Mouse (Mus musculus) testis, adult 2 months (tissue): ENCODE data around the gene Eps8. TPM values are rescaled to one million over a fixed set of nuclear protein-coding genes. Genes with fewer than 3 reads are reported as not detected.

Experiments used
- H3K27ac ChIP-seq: fragments of 200-500 bp; 2 replicates; pipeline ENCODE4 v1.5.1; 2012; ENCODE audit warnings: low read depth, low read length; ENCODE audit not compliant: control insufficient read depth, insufficient read depth
- H3K27me3 ChIP-seq: fragments of 200-500 bp; 2 replicates; pipeline ENCODE4 v1.6.1; 2012; ENCODE audit warnings: mild to moderate bottlenecking, low read length, moderate library complexity; ENCODE audit not compliant: control insufficient read depth, insufficient read depth
- H3K36me3 ChIP-seq: fragments of 200-500 bp; 2 replicates; pipeline ENCODE4 v1.6.1; 2012; ENCODE audit warnings: mild to moderate bottlenecking, low read length; ENCODE audit not compliant: control insufficient read depth, insufficient read depth
- H3K4me1 ChIP-seq: fragments of 200-500 bp; 2 replicates; pipeline ENCODE4 v1.6.1; 2012; ENCODE audit warnings: low read length; ENCODE audit not compliant: control insufficient read depth, insufficient read depth
- H3K4me3 ChIP-seq: fragments of 200-500 bp; 2 replicates; pipeline ENCODE4 v1.5.1; 2012; ENCODE audit warnings: low read depth, mild to moderate bottlenecking, low read length, moderate library complexity, mixed read lengths; ENCODE audit not compliant: control insufficient read depth
- CTCF ChIP-seq: fragments of 200-500 bp; IDR thresholded peaks from 2 replicates; pipeline ENCODE4 v1.5.1; 2012; ENCODE audit warnings: low read depth, mild to moderate bottlenecking, inconsistent platforms, low read length, moderate library complexity; ENCODE audit not compliant: control insufficient read depth, insufficient read depth, insufficient replicate concordance
- POLR2A ChIP-seq: fragments of 200-500 bp; IDR thresholded peaks from 2 replicates; pipeline ENCODE4 v1.6.1; 2012; ENCODE audit warnings: low read depth, mild to moderate bottlenecking, inconsistent platforms, low read length, moderate library complexity; ENCODE audit not compliant: control insufficient read depth
- polyA plus RNA-seq: library from polyadenylated mRNA; depleted of rRNA; stranded (reverse); fragments of >200 nt; gene quantifications from 2 replicates; pipeline ENCODE4 v1.2.3, GENCODE M21; 2012

Eps8 gene
- polyA plus RNA-seq, 1 experiment, result 5.4 TPM

DNA sequence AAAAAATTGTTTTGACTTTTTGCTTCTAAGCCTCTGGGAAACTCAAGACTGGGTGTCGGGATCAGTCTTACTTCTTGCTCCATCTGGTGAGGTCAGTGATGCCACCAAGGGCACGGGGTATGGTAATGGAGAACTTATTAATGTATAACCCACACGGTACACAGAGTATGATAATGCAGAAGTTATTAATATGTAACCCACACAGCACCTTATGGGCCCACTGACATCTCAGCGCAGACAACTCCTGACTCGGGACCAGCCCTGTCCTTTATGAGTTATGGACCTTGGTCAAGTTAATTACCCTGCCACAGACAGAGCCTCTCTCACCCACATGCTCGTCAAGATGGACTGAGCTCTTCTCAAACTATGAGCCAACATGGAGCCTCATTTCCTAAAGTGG, 89.2 kb downstream of the Eps8 start:
- no peaks in the 10 kb centered on the region for H3K27me3 ChIP-seq
- no peaks in the 10 kb centered on the region for H3K36me3 ChIP-seq
- TF ChIP-seq POLR2A (no peak), CTCF (no peak)
- H3K4me3 ChIP-seq, result no peak overlapping the region
- no peak overlapping the region for H3K27ac ChIP-seq
- 0 out of 2 replicates have a peak, but pooled peaks cover 2% of the 10 kb centered on the region for H3K4me1 ChIP-seq

DNA sequence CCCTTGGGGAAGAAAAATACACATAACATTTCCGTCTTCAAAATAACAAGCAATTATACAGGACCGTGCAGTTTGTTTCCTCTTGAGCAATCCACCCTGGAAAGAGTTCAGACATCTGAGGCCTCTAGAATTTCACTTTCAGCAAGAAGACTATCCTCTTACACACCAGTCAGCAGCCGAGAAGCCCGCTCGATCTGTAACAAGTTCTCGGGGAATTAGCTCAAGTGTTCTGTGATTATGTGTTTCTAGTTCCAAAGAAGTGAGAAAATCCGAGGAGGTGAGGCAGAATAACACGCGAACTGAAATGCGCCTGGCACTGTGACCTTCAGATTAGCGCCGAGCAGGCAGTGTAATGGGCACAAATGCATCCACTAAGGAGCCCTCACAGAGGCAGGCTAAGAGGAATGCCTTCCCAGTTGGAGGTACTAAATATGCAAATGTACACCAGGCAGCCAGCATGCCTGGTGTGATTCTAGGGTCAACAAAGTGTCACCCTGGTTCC, 94.3 kb downstream of the Eps8 start:
- H3K4me1 ChIP-seq, result peaks cover 3% of the 10 kb centered on the region
- H3K27me3 ChIP-seq, result no peaks in the 10 kb centered on the region
- H3K27ac ChIP-seq, result peak overlapping the region; percentile 51
- no peaks in the 10 kb centered on the region for H3K36me3 ChIP-seq
- no peak overlapping the region for H3K4me3 ChIP-seq
- TF ChIP-seq POLR2A (no peak), CTCF (no peak)

DNA sequence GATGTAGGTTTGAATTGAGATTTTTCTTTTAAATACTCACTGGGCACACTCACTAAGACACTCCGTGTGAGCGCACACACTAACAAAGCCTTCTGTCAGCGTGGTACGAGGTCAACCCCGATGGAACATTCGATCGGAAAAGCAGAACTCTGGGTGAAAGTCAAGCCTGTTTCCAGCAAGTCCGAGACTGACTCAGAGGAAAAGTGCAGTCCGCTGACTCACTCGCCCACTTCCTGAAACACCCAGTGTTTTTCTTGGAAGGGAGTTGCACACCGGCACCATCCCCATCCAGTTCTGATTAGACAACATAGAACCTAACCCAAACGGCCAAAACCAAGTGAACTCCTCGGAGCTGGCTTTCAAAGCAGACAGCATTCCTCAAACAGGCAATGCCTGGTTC, 95.8 kb downstream of the Eps8 start:
- peaks cover 3% of the 10 kb centered on the region for H3K4me1 ChIP-seq
- TF ChIP-seq CTCF, result no peak
- 0 out of 2 replicates have a peak, but pooled peaks have one; percentile 8 for TF ChIP-seq POLR2A
- H3K36me3 ChIP-seq, result no peaks in the 10 kb centered on the region
- no peak overlapping the region for H3K4me3 ChIP-seq
- H3K27me3 ChIP-seq, result no peaks in the 10 kb centered on the region
- peak overlapping the region; percentile 82 for H3K27ac ChIP-seq

DNA sequence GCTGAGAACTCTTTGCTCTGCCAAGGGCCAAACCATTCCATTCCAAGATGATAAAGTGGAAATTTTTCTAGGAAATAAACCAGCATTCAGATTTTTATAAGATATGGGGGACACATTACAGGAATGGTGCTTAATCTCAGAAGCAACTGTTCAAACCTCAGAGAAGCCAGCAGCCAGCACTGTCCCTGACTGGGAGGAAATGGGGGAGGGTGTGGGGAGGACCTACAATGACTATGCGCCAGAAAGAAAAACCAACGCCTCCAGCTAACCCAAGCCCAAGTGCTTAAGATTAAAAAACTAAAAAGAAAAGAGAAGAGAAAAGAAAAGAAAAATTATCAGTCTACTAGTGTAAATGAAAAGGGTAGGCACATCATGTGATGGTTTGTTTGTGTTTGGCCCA, 97.0 kb downstream of the Eps8 start:
- TF ChIP-seq POLR2A (no peak), CTCF (no peak)
- Histone ChIP-seq H3K36me3 (no peaks in the 10 kb centered on the region), H3K27ac (peak overlapping the region; percentile 82), H3K4me1 (peaks cover 3% of the 10 kb centered on the region), H3K27me3 (no peaks in the 10 kb centered on the region), H3K4me3 (no peak overlapping the region)

DNA sequence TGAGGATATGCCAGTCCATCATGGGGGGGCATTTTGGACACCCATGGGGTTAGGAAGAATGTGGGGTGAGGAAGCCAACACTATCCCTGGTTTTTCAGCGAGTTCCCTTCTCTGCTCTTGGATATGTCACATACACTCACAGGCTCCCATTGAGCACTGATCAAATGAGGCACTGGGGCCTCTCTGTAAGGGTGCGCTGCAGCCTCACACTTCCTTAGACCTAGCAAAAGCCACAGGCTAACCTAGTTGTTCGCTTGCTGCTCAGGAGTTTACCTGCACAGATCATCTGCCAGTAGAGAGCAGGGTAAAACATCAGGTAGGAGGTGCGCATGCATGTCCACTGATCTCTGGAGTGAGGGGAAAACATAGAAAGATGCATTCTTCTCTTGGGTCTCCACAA, 97.5 kb downstream of the Eps8 start:
- Histone ChIP-seq H3K4me3 (no peak overlapping the region), H3K27me3 (no peaks in the 10 kb centered on the region), H3K4me1 (peaks cover 3% of the 10 kb centered on the region), H3K36me3 (no peaks in the 10 kb centered on the region), H3K27ac (peak overlapping the region; percentile 86)
- TF ChIP-seq CTCF, result no peak
- no peak for TF ChIP-seq POLR2A

DNA sequence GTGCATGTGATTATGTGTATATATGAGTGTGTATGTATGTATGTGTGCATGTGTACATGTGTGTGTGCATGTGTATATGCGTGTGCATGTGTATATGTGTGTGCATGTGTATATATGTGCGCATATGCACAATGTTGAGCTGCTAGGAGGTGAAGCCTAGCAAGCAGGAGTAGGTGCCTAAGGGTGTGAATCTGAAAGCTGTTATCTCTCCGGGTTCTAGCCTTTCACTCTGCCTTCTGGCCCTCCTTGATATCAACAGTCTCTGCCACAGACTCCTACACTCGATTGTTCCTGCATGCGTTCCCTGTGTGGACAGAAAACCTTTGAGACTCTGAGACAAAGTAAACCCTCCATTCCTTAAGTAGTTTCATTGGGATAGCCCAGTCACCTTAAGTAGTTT, 98.0 kb downstream of the Eps8 start:
- Histone ChIP-seq H3K4me3 (no peak overlapping the region), H3K27ac (peak overlapping the region; percentile 86; the same call in 1 of the 2 replicates), H3K4me1 (peaks cover 3% of the 10 kb centered on the region), H3K27me3 (no peaks in the 10 kb centered on the region), H3K36me3 (no peaks in the 10 kb centered on the region)
- TF ChIP-seq CTCF, result no peak
- TF ChIP-seq POLR2A, result no peak

DNA sequence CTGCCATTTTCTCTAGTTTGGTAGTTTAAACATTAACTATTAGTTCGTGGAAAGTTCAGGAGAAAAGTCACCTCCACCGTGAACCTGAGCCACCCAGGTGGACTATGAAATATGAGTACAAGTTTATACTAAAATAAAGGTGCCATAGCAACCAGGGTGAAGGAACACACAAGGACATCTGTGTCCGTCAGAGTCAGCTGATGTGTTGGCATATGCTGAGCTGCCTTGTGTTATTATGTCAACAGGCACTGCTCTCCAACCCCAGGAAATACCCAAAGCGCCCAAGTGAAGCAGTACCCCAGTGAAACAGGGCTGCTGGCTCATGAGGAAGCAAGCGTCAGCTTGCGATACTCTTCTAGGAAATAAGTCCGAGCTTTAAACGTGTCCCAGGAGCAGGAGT, 104.5 kb downstream of the Eps8 start:
- no peaks in the 10 kb centered on the region for H3K36me3 ChIP-seq
- TF ChIP-seq POLR2A, result no peak
- H3K4me3 ChIP-seq, result no peak overlapping the region
- H3K27ac ChIP-seq, result 0 out of 2 replicates have a peak overlapping the region, but pooled peaks have one; percentile 29
- H3K27me3 ChIP-seq, result no peaks in the 10 kb centered on the region
- peaks cover 3% of the 10 kb centered on the region; the same call in 1 of the 2 replicates for H3K4me1 ChIP-seq

DNA sequence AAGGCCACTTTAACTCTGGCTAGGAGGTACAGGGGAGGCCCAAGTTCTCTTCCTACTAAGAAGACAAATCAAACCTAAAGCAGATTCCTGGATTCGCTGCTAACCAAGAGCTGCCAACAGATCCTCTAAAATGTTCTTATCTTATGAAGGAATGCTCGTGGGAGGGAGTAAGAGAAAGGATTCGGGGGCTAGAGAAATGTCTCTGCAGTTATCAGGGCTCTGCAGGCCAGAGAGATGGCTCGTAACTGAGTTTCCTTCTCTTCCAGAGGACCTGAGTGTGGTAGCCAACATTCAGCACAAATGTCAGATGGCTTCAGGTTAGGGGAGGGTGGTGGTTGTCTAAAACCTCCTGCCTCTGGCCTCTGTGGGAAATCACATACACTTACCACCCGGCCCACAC, 106.1 kb downstream of the Eps8 start:
- Histone ChIP-seq H3K27me3 (no peaks in the 10 kb centered on the region), H3K27ac (peak overlapping the region; percentile 42), H3K4me1 (peaks cover 3% of the 10 kb centered on the region; the same call in 1 of the 2 replicates), H3K36me3 (no peaks in the 10 kb centered on the region), H3K4me3 (no peak overlapping the region)
- TF ChIP-seq CTCF (no peak), POLR2A (no peak)
